Mouse (Mus musculus) erythroblast, embryonic 14.5 days (primary cell): ENCODE data around the gene Orm3.

Experiments used
- GATA1 ChIP-seq: IDR thresholded peaks from 2 replicates; pipeline ENCODE4 v1.6.1; 2012; ENCODE audit warnings: low read length, inconsistent platforms, mixed read lengths
- TAL1 ChIP-seq: IDR thresholded peaks from 3 replicates; pipeline ENCODE4 v1.6.1; 2012; ENCODE audit warnings: low read length, inconsistent platforms, mixed read lengths

DNA sequence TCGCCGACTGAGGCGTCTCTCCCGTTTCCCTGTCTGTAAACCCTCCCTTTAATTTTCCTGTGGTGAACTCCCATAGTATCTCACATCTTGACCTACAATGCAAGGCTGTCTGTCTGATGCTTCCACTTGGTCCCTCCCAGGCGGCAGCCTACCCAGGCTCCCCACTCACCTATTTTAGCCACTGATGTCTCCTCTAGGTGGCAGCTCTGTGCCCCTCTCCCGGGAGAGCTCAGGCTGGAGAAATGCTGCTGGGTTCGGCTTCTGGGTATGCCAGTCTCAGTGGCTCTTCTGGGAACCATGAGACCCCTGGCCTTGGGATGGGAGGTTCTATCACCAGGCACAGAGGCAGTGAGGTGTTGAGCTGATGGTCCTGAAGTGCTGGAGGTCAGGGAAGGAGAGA, 21.5 kb downstream of the Orm3 start:
- TF ChIP-seq GATA1 (no peak), TAL1 (no peak)
